8 mouse cellular contexts compared by ENCODE assay signal in the genomic region with DNA sequence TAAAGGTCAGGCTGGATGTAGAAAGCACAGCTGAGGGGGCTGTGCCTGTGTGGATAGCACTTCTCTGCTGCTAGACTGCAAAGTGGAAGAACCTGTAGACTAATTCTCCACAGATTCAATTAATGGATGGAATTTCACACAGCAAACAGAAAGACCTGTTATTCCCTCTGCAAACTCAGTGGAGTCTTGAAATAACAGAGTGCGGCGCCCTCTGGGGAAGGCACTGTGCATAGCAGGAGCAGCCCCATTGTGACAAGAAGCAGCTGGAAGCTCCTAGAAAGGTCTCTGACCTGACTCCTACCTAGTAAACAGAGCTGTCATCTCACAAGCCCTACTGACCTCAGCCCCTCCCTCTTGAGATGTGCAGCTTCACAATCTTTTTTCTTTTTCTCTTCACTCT.
DNase-seq lines count a peak whose midpoint lies in the region; ATAC-seq and TF ChIP-seq lines count a peak whose summit lies in the region.

No protein-coding gene starts in this region.

- no peak overlapping the region for H3K27ac ChIP-seq in layer of hippocampus, adult 2 months
- H3K27ac ChIP-seq in small intestine, adult 2 months (ENCODE audit: insufficient read depth, low read depth, low read length): no peak overlapping the region

- TF ChIP-seq POLR2A in small intestine, adult 2 months (IDR thresholded peaks at IDR 0.05; ENCODE audit: low read depth, low read length): no peak

- DNase-seq in ES-CJ7 (ENCODE audit: low read depth, low spot score): peak; percentile 43
- DNase-seq in adrenal gland, adult 18-20 months (ENCODE audit: low spot score in 2 of 2): peak; percentile 64 to 68
- peak; percentile 87 for DNase-seq in embryo, embryonic 10.5 days (ENCODE audit: low spot score)
- DNase-seq in heart, adult 8-10 months (ENCODE audit: low spot score): peak; percentile 83
- DNase-seq in layer of hippocampus, adult 2 months (ENCODE audit: low spot score in 2 of 2): peak; percentile 55 to 78
- DNase-seq in lung, postnatal 10 days: peak; percentile 83

- peak; percentile 96 for TF ChIP-seq CTCF in layer of hippocampus, adult 2 months (conservative IDR thresholded peaks at IDR 0.05)
- TF ChIP-seq CTCF in small intestine, adult 2 months (IDR thresholded peaks at IDR 0.05; ENCODE audit: extremely low read depth, insufficient read length, insufficient replicate concordance, low read depth, low read length): peak; percentile 56; the same call in 1 of the 2 replicates

- no peaks in the 10 kb centered on the region for H3K36me3 ChIP-seq in small intestine, adult 2 months (ENCODE audit: control insufficient read depth, insufficient read depth, low read length)

- H3K4me3 ChIP-seq in layer of hippocampus, adult 2 months: no peak overlapping the region
- H3K4me3 ChIP-seq in small intestine, adult 2 months (ENCODE audit: low read depth, low read length): no peak overlapping the region

- WGBS in small intestine, adult 2 months: 10% methylated on average over 2 of the region's 2 CpGs

- H3K4me1 ChIP-seq in small intestine, adult 2 months (ENCODE audit: control insufficient read depth, insufficient read depth, insufficient read length, low read length): no peaks in the 10 kb centered on the region

- no peak for ATAC-seq in megakaryocyte, adult 5-6 weeks (ENCODE audit: poor library complexity, severe bottlenecking)

- no peaks in the 10 kb centered on the region for H3K27me3 ChIP-seq in small intestine, adult 2 months (ENCODE audit: control insufficient read depth, insufficient read depth, low read length)
